Mouse (Mus musculus): ENCODE results near the gene Prss41. TPM values are rescaled to one million over a fixed set of nuclear protein-coding genes. Genes with fewer than 3 reads are reported as not detected.

Prss41 gene
- polyA plus RNA-seq, 1 experiment from 2014 or later, result 1.6 TPM

GRCm38 (mm10) chr17:23802746-23803365, 41.1 kb downstream of the Prss41 start:
- H3K4me3 ChIP-seq (ENCODE audit: low read depth, low read length), result peak overlapping the region; percentile 100
- H3K36me3 ChIP-seq (ENCODE audit: control insufficient read depth, insufficient read depth, low read length), result no peaks in the 10 kb centered on the region
- peak overlapping the region; percentile 95 for H3K9ac ChIP-seq (ENCODE audit: low read depth, low read length)
- no peaks in the 10 kb centered on the region for H3K4me1 ChIP-seq (replicated peaks; ENCODE audit: control insufficient read depth, insufficient read depth, low read length)
- under 1% methylated on average over 60 of the region's 60 CpGs for WGBS
- H3K9me3 ChIP-seq (ENCODE audit: control insufficient read depth, low read length), result no peaks in the 10 kb centered on the region
- DNase-seq (ENCODE audit: low spot score), result peak; percentile 98
- ATAC-seq (ENCODE audit: low FRiP score), result peak; percentile 99
- peak overlapping the region; percentile 68 for H3K4me2 ChIP-seq (replicated peaks; ENCODE audit: low read depth, low read length)
- H3K27ac ChIP-seq (ENCODE audit: low read depth, low read length), result peak overlapping the region; percentile 96
- no peaks in the 10 kb centered on the region for H3K27me3 ChIP-seq (ENCODE audit: control insufficient read depth, insufficient read depth, low read length)

GRCm38 (mm10) chr17:23801627-23802026, 42.3 kb downstream of the Prss41 start:
- Histone ChIP-seq H3K4me2 (replicated peaks; ENCODE audit: low read depth, low read length) (no peak overlapping the region), H3K27ac (ENCODE audit: low read depth, low read length) (no peak overlapping the region), H3K9me3 (ENCODE audit: control insufficient read depth, low read length) (no peaks in the 10 kb centered on the region), H3K4me3 (ENCODE audit: low read depth, low read length) (no peak overlapping the region), H3K27me3 (ENCODE audit: control insufficient read depth, insufficient read depth, low read length) (no peaks in the 10 kb centered on the region), H3K9ac (ENCODE audit: low read depth, low read length) (no peak overlapping the region), H3K36me3 (ENCODE audit: control insufficient read depth, insufficient read depth, low read length) (no peaks in the 10 kb centered on the region), H3K4me1 (replicated peaks; ENCODE audit: control insufficient read depth, insufficient read depth, low read length) (no peaks in the 10 kb centered on the region)
- ATAC-seq (ENCODE audit: low FRiP score) (no peak), DNase-seq (ENCODE audit: low spot score) (no peak)
- WGBS, result 91% methylated on average over 10 of the region's 10 CpGs

DNA sequence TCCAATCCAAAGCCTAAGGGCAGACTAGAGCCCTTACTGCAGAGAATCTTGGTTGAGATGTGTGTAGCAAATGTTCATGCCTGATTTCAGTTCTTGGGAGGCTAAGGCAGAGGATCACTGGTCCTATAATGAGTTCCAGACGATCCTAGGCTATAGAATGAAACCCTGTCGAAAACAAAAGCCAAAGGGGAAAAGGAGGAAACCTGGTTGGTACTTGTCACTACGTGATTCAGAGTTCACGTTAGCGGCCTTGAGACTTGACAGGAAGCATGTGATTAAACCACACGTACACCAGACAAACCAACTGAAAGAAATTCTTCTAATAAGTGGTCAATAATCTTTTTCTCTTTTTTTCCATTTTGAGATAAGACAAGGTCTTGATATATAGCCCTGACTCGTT, 46.7 kb downstream of the Prss41 start:
- ATAC-seq (ENCODE audit: low FRiP score), result no peak
- 77% methylated on average over 7 of the region's 7 CpGs for WGBS

DNA sequence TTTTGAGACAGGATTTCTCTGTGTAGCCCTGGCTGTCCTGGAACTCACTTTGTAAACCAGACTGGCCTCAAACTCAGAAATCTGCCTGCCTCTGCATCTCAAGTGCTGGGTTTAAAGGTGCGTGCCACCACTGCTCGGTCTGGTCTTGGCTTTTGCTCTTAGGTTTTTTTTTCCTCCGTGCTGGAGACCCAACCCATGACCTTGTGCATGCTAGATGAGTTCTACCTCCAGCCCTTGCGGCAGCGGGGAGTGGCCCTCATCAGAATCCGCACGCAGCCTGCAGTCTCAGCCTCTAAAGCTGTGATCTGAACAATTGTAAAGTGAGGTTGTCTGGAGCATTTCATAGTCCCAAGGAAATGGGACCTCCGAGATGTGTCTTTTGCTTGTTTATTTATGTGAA, 48.6 kb downstream of the Prss41 start:
- Histone ChIP-seq H3K27ac (ENCODE audit: low read depth, low read length) (no peak overlapping the region), H3K4me1 (replicated peaks; ENCODE audit: control insufficient read depth, insufficient read depth, low read length) (no peaks in the 10 kb centered on the region), H3K9me3 (ENCODE audit: control insufficient read depth, low read length) (no peaks in the 10 kb centered on the region), H3K27me3 (ENCODE audit: control insufficient read depth, insufficient read depth, low read length) (no peaks in the 10 kb centered on the region), H3K4me3 (ENCODE audit: low read depth, low read length) (no peak overlapping the region), H3K36me3 (ENCODE audit: control insufficient read depth, insufficient read depth, low read length) (no peaks in the 10 kb centered on the region), H3K4me2 (replicated peaks; ENCODE audit: low read depth, low read length) (no peak overlapping the region), H3K9ac (ENCODE audit: low read depth, low read length) (no peak overlapping the region)
- WGBS, result 95% methylated on average over 8 of the region's 8 CpGs
- ATAC-seq (ENCODE audit: low FRiP score) (no peak), DNase-seq (ENCODE audit: low spot score) (no peak)

More for the DNA sequence above, 46.7 kb downstream of the Prss41 start:
- no peaks in the 10 kb centered on the region for H3K9me3 ChIP-seq (ENCODE audit: control insufficient read depth, low read length)
- no peak overlapping the region for H3K27ac ChIP-seq (ENCODE audit: low read depth, low read length)
- H3K36me3 ChIP-seq (ENCODE audit: control insufficient read depth, insufficient read depth, low read length), result no peaks in the 10 kb centered on the region
- no peak for DNase-seq (ENCODE audit: low spot score)
- no peaks in the 10 kb centered on the region for H3K27me3 ChIP-seq (ENCODE audit: control insufficient read depth, insufficient read depth, low read length)
- H3K4me2 ChIP-seq (replicated peaks; ENCODE audit: low read depth, low read length), result no peak overlapping the region
- H3K4me1 ChIP-seq (replicated peaks; ENCODE audit: control insufficient read depth, insufficient read depth, low read length), result no peaks in the 10 kb centered on the region
- no peak overlapping the region for H3K4me3 ChIP-seq (ENCODE audit: low read depth, low read length)
- H3K9ac ChIP-seq (ENCODE audit: low read depth, low read length), result no peak overlapping the region

DNA sequence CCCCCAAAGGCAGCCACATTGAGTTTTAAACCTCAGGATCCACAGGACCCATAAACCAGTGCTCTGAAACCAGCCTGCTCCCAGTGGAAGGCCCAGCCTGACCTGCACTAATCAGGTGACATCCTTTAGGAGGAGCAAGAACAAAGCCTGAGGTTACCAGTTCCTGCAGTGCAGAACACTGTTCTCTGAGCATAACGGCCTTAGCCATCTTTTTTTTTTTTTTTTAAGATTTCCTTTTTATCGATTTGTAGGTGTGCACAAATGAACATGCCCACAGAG, 53.0 kb downstream of the Prss41 start:
- peak overlapping the region; percentile 79 for H3K9ac ChIP-seq (ENCODE audit: low read depth, low read length)
- H3K4me3 ChIP-seq (ENCODE audit: low read depth, low read length), result peak overlapping the region; percentile 36
- no peaks in the 10 kb centered on the region for H3K9me3 ChIP-seq (ENCODE audit: control insufficient read depth, low read length)
- H3K4me2 ChIP-seq (replicated peaks; ENCODE audit: low read depth, low read length), result peak overlapping the region; percentile 73
- no peak for DNase-seq (ENCODE audit: low spot score)
- no peaks in the 10 kb centered on the region for H3K36me3 ChIP-seq (ENCODE audit: control insufficient read depth, insufficient read depth, low read length)
- H3K4me1 ChIP-seq (replicated peaks; ENCODE audit: control insufficient read depth, insufficient read depth, low read length), result 0 out of 2 replicates have a peak, but pooled peaks cover 2% of the 10 kb centered on the region
- 60% methylated on average over 2 of the region's 2 CpGs for WGBS
- peak overlapping the region; percentile 84 for H3K27ac ChIP-seq (ENCODE audit: low read depth, low read length)
- no peaks in the 10 kb centered on the region for H3K27me3 ChIP-seq (ENCODE audit: control insufficient read depth, insufficient read depth, low read length)
- ATAC-seq (ENCODE audit: low FRiP score), result no peak

- ATAC-seq (ENCODE audit: low FRiP score), result peak; percentile 73
- H3K27ac ChIP-seq (ENCODE audit: low read depth, low read length), result peak within 1 kb of the TSS; percentile 84
- peak within 1 kb of the TSS; percentile 79 for H3K9ac ChIP-seq (ENCODE audit: low read depth, low read length)
- peak within 1 kb of the TSS; percentile 36 for H3K4me3 ChIP-seq (ENCODE audit: low read depth, low read length)
- no peaks in the 10 kb centered on the region for H3K36me3 ChIP-seq (ENCODE audit: control insufficient read depth, insufficient read depth, low read length)
- no peaks in the 10 kb centered on the region for H3K9me3 ChIP-seq (ENCODE audit: control insufficient read depth, low read length)
- 2% methylated on average over 29 of the region's 29 CpGs for WGBS
- H3K4me1 ChIP-seq (replicated peaks; ENCODE audit: control insufficient read depth, insufficient read depth, low read length), result 0 out of 2 replicates have a peak, but pooled peaks cover 2% of the 10 kb centered on the region
- H3K27me3 ChIP-seq (ENCODE audit: control insufficient read depth, insufficient read depth, low read length), result no peaks in the 10 kb centered on the region
- H3K4me2 ChIP-seq (replicated peaks; ENCODE audit: low read depth, low read length), result peak within 1 kb of the TSS; percentile 73
- peak; percentile 80 for DNase-seq (ENCODE audit: low spot score)
Measured at GRCm38 (mm10) chr17:23790269-23791078, 53.5 kb downstream of the Prss41 start, which contains the start of gene Srrm2. Srrm2 (plus strand) TSS chr17:23790532.

DNA sequence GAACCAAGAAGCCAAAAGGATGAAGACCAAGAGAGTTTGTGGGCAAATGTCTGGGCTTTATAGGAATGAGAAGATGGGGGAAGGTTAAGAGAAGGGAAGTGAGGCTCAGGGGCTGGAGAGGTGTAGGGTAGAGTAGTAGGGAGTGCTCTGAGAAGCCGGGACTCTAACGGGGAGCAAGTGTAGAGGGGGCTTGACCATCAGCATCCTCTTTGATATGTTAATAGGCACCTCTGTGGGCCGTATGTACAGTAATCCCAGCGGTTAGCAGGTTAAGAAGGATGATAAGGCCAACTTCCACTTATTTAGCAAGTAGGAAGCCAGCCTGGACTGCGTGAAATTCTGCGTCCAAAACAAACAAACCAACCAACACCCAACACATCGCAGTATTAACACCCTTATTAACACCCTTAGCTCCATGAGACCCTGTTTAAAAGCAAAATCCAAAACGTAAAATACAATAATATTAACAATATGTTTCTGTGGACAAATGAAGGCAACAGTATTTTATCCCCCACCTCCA, 54.2 kb downstream of the Prss41 start:
- Histone ChIP-seq H3K4me3 (ENCODE audit: low read depth, low read length) (peak overlapping the region; percentile 36), H3K4me1 (replicated peaks; ENCODE audit: control insufficient read depth, insufficient read depth, low read length) (0 out of 2 replicates have a peak, but pooled peaks cover 2% of the 10 kb centered on the region), H3K27me3 (ENCODE audit: control insufficient read depth, insufficient read depth, low read length) (no peaks in the 10 kb centered on the region), H3K9me3 (ENCODE audit: control insufficient read depth, low read length) (no peaks in the 10 kb centered on the region), H3K27ac (ENCODE audit: low read depth, low read length) (peak overlapping the region; percentile 84), H3K36me3 (ENCODE audit: control insufficient read depth, insufficient read depth, low read length) (no peaks in the 10 kb centered on the region), H3K9ac (ENCODE audit: low read depth, low read length) (peak overlapping the region; percentile 79), H3K4me2 (replicated peaks; ENCODE audit: low read depth, low read length) (peak overlapping the region; percentile 73)
- DNase-seq (ENCODE audit: low spot score), result peak; percentile 39
- ATAC-seq (ENCODE audit: low FRiP score), result 0 out of 2 replicates have a peak, but pooled peaks have one; percentile 6
- WGBS, result 8% methylated on average over 8 of the region's 8 CpGs

DNA sequence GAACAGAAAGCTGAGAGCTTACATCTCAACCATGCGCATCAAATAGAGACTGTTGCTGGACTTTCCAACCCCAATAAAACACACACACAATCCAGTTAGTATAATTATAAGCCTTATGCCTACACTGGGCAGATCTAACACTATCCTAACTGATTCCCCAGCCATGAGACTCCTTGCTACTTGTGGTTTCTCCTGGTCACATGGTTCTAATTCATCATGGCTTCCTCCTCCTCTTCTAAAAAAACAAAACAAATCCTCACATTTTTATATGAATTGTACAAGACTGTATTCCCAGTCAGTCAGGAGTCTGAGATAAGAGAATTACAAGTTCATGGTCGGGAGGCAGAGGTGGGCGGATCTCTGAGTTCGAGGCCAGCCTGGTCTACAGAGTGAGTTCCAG, 55.0 kb downstream of the Prss41 start:
- H3K9ac ChIP-seq (ENCODE audit: low read depth, low read length), result no peak overlapping the region
- no peaks in the 10 kb centered on the region for H3K36me3 ChIP-seq (ENCODE audit: control insufficient read depth, insufficient read depth, low read length)
- H3K27ac ChIP-seq (ENCODE audit: low read depth, low read length), result no peak overlapping the region
- DNase-seq (ENCODE audit: low spot score), result no peak
- no peaks in the 10 kb centered on the region for H3K9me3 ChIP-seq (ENCODE audit: control insufficient read depth, low read length)
- WGBS, result 87% methylated on average over 4 of the region's 4 CpGs
- H3K27me3 ChIP-seq (ENCODE audit: control insufficient read depth, insufficient read depth, low read length), result no peaks in the 10 kb centered on the region
- no peak for ATAC-seq (ENCODE audit: low FRiP score)
- H3K4me2 ChIP-seq (replicated peaks; ENCODE audit: low read depth, low read length), result no peak overlapping the region
- H3K4me1 ChIP-seq (replicated peaks; ENCODE audit: control insufficient read depth, insufficient read depth, low read length), result 0 out of 2 replicates have a peak, but pooled peaks cover 2% of the 10 kb centered on the region
- no peak overlapping the region for H3K4me3 ChIP-seq (ENCODE audit: low read depth, low read length)

Data from hindbrain, embryonic 11.5 days (tissue).